Mouse (Mus musculus): Measurements from ENCODE around the gene Pptc7.
"Not testable (repeated sequence)": the region's sequence is repeated elsewhere in the genome, so short reads cannot be mapped to it uniquely, and the experiment has no call there.

Pptc7 gene

GRCm38 (mm10) chr5:122300071-122300518 is 15.9 kb downstream of the Pptc7 start:
- DNase-seq (ENCODE audit: low spot score) = no peak

GRCm38 (mm10) chr5:122302810-122303745 is 18.9 kb downstream of the Pptc7 start:
- DNase-seq (ENCODE audit: low spot score) = no peak

GRCm38 (mm10) chr5:122303937-122304336 is 19.8 kb downstream of the Pptc7 start:
- no peak for DNase-seq (ENCODE audit: low spot score)

- DNase-seq (ENCODE audit: low spot score) = no peak
Measured at GRCm38 (mm10) chr5:122304541-122304940, 20.4 kb downstream of the Pptc7 start.

- no peak for DNase-seq (ENCODE audit: low spot score)
Measured at GRCm38 (mm10) chr5:122305472-122305871, 21.3 kb downstream of the Pptc7 start.

GRCm38 (mm10) chr5:122306536-122306935 is 22.4 kb downstream of the Pptc7 start:
- DNase-seq (ENCODE audit: low spot score) = no peak

GRCm38 (mm10) chr5:122310699-122311098 is 26.5 kb downstream of the Pptc7 start:
- DNase-seq (ENCODE audit: low spot score) = no peak

- DNase-seq (ENCODE audit: low spot score) = no peak
Measured at GRCm38 (mm10) chr5:122311692-122312091, 27.5 kb downstream of the Pptc7 start.

- no peak for DNase-seq (ENCODE audit: low spot score)
Measured at GRCm38 (mm10) chr5:122312346-122312745, 28.2 kb downstream of the Pptc7 start.

- no peak for DNase-seq (ENCODE audit: low spot score)
Measured at GRCm38 (mm10) chr5:122312942-122313684, 28.9 kb downstream of the Pptc7 start.

GRCm38 (mm10) chr5:122314966-122315667 is 31.0 kb downstream of the Pptc7 start:
- DNase-seq (ENCODE audit: low spot score) = peak; percentile 69

- no peak for DNase-seq (ENCODE audit: low spot score)
Measured at GRCm38 (mm10) chr5:122317329-122318045, 33.3 kb downstream of the Pptc7 start.

- DNase-seq (ENCODE audit: low spot score) = peak; percentile 23
Measured at GRCm38 (mm10) chr5:122318100-122318499, 33.9 kb downstream of the Pptc7 start.

- not testable (repeated sequence) for DNase-seq (ENCODE audit: low spot score)
Measured at GRCm38 (mm10) chr5:122318976-122319375, 34.8 kb downstream of the Pptc7 start.

GRCm38 (mm10) chr5:122319474-122320204 is 35.5 kb downstream of the Pptc7 start:
- DNase-seq (ENCODE audit: low spot score) = no peak

GRCm38 (mm10) chr5:122320205-122320781 is 36.1 kb downstream of the Pptc7 start:
- no peak for DNase-seq (ENCODE audit: low spot score)

GRCm38 (mm10) chr5:122323523-122323922 is 39.4 kb downstream of the Pptc7 start:
- DNase-seq (ENCODE audit: low spot score) = no peak

GRCm38 (mm10) chr5:122324608-122325431 is 40.7 kb downstream of the Pptc7 start:
- no peak for DNase-seq (ENCODE audit: low spot score)

- no peak for DNase-seq (ENCODE audit: low spot score)
Measured at GRCm38 (mm10) chr5:122325477-122325876, 41.3 kb downstream of the Pptc7 start.

- no peak for DNase-seq (ENCODE audit: low spot score)
Measured at GRCm38 (mm10) chr5:122327283-122327682, 43.1 kb downstream of the Pptc7 start.
